Mouse (Mus musculus): ENCODE results near the gene Hypm.

DNA sequence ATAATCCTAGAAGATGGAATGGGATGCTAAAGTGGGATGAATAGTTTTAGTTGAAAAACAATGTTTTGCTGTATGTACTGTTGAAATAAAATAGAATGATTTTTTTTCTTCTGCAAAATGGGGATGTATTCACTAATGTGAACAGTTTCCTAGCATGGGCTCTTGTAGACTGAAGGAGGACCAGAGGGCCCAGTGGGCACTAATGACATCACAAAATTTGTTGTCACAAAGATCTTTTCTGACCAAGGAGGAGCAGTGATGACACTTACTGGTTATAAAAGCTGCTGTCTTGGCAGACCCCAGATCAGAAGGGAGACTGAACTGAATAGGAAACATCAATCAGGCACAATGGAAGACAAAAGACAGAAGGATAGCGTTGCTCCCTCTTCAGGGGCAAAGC lies 2.7 kb downstream of the Hypm start, which contains the start of gene H2al3:
- no peak for TF ChIP-seq POLR2A (IDR thresholded peaks at IDR 0.05; ENCODE audit: borderline replicate concordance, insufficient read depth, low read length)
- no peak for TF ChIP-seq CTCF (IDR thresholded peaks at IDR 0.05; ENCODE audit: borderline replicate concordance, insufficient read depth, low read depth, low read length)
